Mouse (Mus musculus): Measurements from ENCODE around the gene Pde4a.
"Not testable (repeated sequence)": the region's sequence is repeated elsewhere in the genome, so short reads cannot be mapped to it uniquely, and the experiment has no call there.

Pde4a gene

DNA sequence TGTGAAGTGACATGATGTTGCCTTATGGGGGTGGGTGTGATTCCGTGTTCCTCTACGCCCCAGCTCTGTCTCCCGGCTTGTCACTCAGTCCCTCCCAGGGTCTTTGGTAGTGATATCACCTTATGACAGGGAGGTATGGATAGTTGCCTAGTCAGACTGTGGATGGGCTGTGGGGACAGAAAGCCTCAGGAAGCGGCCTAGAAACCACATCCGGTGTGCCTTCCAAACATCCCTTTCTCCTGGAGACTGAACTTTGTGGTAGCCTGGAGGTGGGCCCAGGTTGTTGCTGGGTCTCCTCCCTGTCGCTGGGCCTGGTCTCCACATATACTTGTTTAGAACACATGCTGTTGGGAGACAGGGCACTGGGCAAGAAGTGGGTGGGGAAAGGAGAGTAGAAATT, 17.9 kb downstream of the Pde4a start:
- DNase-seq (ENCODE audit: low spot score), result no peak

DNA sequence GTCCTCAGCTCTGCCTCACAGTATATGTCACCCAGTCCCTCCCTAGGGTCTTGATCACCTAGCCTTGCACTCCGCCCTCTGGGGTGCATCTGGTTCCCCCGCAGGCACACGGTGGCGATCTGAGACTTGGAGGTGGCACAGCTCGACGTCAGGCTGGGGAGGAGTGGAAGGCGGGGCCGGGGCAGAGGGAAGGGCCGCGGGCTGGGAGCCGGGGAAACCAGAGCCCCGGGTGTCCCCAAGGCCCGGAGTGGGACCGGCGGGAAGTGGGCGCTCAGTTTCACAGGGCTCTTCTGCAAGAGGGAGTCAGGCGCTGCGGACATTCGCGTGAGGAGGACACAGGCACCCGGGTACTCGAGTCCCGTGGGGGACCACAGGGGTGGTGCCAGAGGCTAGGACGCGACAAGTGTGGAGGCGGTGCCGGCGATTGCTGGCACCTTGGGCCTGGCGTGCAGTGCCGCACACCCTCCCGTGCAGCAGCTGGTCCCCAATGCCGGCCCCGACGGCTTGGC, 18.4 kb downstream of the Pde4a start:
- no peak for DNase-seq (ENCODE audit: low spot score)

DNA sequence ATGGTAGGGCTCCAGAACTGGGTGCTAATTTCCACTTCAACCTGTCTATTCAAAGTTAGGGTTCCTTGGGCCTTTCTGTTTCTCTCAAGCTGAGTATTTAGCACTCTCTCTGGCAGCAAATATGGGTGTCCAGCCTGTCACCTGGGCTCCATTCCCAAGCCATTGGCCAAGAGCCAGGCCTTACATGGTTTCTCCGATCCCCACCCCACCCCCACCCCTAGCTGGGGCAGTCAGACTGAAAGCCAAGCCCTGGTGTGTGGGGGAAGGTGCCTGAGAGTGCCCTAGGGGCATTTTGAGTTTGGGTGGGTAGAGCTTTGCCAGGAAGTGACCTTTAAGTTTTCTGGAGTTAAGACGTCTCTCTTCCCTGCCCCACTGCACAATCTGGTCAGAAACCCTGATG, 19.2 kb downstream of the Pde4a start:
- DNase-seq (ENCODE audit: low spot score), result no peak

DNA sequence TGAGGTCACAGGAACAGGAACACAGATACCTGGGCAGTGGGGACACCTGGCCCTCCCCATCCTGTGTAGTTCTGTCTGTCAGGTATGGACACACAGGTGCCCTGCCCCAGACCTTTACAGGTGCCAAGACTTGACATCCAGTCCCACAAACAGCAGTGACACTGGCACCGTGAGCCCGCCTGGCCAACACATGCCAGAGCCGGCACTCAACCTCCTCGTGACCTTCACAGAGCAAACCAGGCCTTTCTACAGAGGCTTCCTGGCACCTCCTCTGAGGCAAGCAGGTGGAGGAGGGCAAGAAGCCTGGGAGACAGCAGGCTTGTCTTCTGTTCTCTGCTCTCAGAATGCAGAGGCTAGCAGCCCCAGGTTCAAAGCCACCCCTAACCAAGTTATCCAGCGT, 19.9 kb downstream of the Pde4a start:
- no peak for DNase-seq (ENCODE audit: low spot score)

DNA sequence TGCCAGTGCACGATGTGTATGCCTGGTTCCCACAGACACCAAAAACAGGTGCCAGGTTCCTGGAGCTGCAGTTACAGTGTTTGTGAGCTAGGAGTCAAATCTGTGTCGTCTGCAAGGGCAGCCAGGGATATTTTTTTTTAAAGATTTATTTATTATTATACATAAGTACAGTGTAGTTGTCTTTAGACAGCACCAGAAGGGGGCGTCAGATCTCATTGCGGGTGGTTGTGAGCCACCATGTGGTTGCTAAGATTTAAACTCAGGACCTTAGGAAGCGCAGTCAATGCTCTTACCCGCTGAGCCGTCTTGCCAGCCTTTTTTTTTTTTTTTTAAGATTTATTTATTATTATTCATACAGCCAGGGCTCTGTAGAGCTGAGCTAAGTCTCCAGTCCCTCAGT, 24.4 kb downstream of the Pde4a start:
- no peak for DNase-seq (ENCODE audit: low spot score)

DNA sequence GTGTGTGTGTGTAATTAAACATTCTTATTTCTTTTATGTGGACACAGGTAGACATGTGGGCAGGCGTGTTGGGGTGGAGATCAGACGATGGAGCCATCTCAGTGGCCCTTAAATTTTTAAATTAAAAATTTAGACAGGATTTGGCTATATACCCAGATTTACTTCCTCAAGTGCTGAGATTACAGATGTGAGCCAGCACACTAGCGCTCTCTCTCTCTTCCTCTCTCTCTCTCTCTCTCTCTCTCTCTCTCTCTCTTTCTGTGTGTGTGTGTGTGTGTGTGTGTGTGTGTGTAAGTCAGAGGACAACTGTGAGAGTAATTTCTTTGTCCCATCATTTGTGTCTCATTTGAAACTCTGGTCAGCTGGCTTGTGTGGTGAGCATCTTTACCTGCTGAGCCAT, 25.2 kb downstream of the Pde4a start:
- DNase-seq (ENCODE audit: low spot score), result no peak

DNA sequence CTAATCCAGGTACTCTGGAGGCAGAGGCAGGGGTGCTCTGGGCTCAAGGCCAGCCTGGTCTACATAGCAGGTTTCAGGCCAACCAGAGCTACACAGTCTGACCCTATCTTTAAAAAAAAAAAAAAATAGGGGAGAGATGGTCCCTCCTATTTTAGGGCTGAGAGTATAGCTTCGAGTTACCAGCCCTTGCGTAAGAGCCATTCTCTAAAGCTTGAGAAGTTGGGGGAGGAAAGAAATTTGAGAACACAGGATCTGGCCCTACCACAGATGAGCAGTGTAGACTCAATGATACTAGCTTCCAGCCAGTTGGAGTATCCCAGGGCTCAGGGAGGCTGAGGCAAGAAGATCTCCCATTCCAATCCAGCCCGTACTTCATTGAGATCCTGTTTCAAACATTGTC, 28.3 kb downstream of the Pde4a start:
- no peak for DNase-seq (ENCODE audit: low spot score)

DNA sequence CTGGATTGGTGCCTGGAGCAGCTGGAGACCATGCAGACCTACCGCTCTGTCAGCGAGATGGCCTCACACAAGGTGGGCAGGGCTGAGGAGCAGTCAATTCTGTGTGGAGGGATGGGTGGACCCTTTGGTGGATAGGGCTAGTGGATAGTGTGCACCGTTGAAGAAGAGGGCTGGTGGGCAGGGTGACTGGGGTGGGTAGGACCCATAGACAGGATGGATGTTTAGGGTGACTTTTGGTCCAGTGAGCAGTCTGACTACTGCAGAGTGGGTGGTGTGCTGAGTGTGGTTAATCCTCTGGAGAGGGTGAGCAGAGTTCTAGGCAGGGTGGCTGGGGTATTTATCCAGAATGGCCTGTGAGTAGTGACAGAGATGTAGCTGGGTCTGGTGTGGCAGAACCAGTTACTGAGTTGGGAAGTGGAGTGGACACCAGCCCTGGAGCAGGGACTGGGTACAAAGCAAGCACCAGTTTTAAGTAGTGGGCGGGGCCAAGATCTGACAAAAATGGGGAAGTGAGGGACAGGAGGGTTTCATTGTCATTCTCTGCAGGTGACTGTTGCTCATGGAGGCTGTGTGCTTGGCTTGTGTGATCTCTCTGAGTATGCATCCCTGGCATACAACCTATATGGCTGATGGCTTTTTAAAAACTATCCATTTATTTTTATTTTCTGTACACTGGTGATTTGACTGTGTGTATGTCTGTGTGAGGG, 29.4 kb downstream of the Pde4a start:
- no peak for DNase-seq (ENCODE audit: low spot score)

DNA sequence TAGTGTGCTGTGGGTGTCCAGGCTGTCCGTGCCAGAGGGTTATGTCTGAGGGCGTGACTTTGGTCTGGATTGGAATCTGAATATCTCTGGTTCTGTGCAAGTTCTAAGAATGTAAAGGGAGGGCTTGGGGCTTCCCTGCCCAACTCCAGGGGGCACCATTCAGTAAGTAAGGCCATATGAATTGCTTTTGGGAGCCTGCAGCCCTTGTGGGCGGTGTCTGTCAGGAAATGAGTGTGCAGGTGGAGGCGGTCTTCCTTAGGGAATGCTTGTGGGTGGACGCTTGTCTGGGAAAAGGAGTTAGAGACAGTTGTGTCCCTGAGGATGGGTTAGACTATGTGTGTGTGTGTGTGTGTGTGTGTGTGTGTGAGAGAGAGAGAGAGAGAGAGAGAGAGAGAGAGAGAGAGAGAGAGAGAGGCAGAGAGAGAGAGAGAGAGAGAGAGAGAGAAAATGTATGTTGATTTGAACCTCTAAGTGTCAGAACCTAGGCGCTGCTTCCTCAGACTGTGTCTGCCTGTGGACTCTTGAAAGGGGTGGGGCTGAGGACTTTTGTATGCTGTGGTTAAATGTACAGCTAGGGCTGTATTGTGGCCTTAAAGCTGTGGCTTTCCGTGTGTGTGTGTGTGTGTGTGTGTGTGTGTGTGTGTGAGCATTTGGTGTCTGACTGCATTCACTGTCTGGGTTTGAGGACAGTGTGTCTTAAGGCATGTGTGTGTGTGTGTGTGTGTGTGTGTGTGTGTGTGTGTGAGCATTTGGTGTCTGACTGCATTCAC, 30.4 kb downstream of the Pde4a start:
- DNase-seq (ENCODE audit: low spot score), result not testable (repeated sequence)

DNA sequence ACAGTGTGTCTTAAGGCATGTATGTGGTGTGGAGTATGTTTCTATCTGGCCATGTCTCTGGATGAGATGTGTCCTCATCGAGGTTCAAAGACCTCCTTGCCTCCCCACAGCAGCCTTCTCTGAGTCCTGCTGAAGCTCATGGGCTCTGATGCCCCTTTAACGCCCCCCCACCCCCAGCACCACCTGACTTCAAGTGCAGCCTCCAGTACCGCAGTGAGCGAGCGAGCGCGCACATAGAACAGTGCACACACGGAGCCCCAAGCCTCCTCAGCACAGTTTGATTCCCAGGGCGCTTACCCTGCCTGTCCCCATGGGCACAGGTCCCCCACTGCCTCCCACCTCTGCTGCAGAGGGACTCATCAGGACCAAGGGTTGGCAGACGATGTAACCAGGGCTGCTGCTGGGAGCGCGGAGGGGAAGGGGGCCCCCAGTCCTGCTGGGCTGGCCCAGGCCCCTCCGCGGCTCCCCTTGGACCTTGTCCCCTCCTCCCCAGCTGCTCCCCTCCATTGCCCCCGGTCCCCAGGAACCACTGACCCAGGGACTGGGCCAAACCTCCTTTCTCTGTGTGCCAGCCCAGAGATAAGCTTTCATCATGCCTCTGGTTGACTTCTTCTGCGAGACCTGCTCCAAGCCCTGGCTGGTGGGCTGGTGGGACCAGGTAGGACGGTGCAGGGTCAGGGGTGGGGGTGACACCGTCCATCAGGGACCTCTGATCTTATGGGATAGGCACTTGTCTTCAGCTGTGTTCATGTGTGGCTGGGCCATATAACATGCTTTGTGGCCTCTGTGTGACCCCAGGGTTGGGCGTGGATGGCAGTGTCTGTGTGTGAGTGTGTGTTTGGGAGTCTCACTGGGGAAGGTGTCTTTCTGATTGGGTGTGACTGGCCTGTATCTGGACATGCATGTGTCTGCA, 31.3 kb downstream of the Pde4a start:
- no peak for DNase-seq (ENCODE audit: low spot score)

DNA sequence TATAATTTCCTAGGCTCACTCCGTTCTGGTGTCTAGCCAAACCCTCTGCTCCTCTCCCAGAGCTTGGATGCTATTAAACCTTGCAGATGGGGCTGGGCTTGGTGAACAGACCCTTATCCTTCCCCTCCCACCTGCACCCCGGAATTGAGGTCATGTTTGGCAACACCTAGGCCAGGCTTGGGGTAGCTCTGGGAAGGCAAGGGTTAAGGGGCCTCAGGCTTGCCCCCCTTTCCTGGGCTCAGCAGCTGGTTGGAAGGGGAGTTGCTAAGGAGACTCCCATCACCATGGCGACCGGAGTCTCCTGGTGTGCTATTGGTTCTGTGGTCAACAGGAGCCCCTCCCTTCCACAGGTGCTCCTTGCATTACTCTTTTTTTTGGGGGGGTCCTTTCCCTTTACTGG, 32.5 kb downstream of the Pde4a start:
- DNase-seq (ENCODE audit: low spot score), result no peak

DNA sequence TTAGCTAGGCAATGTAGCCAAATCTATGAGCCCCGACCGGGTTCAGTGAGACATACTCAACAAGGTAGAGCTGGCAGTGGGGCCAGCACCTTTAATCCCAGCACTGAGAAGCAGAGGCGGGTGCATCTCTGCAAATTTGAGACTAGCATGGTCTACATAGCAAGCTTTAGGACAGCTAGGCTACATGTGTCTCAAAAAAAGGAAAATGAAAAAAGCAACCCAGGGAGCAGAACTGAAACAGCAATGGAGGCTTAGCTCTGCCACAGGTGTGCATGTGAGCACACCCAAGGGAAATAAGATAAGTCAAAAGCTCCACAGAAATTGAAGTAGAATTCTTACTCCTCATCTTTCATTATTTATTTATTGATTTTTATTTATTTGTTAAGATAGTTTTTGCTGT, 33.4 kb downstream of the Pde4a start:
- DNase-seq (ENCODE audit: low spot score), result no peak

DNA sequence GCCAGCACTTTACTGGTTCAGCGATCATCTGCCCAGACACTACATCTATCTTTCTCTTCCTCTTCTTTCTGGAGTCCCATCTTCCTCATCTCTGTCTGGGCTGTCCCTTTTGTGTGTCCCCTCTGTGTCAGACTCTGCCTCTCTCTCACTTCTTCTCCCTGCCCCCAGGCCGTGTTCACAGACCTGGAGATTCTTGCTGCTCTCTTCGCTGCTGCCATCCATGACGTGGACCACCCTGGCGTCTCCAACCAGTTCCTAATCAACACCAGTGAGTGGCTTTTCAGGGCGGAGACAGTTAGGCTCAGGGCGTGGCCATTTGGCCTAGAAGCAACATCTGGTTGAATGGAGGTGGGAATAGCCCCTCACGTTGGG, 38.6 kb downstream of the Pde4a start:
- no peak for DNase-seq (ENCODE audit: low spot score)

DNA sequence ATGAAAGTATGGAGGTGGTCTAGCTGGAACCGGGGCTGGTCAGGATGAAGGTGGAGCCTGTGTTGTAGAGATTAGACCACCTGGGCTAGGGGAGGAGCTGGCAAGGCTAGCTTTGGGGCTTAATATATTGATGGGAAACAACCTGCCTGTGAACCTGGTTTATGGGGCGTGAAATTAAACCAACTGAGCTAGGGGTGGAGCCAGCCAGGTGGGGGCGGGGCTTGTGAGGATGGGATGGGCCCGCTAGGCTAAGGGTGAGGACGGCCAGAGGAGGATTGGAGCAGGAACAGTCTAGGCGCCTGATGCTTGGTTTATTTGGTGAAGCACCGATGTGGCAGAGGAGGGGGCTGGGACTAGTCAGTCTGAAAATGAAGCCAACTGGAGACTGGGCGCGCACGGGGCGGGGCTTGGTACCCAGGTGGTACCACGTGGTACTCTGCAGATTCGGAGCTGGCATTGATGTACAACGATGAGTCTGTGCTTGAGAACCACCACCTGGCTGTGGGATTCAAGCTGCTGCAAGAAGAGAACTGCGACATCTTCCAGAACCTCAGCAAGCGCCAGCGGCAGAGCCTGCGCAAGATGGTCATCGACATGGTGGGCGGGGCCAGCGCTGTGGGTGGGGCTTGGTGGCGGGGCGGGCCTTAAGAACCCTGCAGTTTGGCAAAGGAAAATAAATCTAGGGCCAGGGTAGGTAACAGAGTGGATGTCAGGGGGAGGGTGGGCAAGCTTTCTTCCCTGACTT, 39.2 kb downstream of the Pde4a start:
- DNase-seq (ENCODE audit: low spot score), result no peak

DNA sequence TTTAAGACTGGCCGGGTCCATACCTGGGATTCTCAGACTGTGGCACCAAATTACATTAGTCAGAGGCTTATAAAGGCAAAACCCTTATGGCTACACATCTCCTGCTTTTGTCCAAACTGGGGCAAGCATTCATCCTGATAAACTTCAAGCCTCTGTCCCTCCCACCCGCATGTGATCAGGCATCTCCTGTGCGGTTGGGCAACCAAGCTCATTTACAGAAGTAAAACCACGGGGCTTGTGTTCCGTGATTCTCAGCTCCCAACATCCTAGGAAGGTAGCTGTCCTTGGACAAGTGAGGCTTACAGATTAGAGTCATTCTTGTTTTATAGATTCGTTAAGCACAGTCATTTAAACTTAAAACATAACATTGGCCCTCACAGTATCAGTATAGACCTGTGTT, 41.3 kb downstream of the Pde4a start:
- no peak for DNase-seq (ENCODE audit: low spot score)

DNA sequence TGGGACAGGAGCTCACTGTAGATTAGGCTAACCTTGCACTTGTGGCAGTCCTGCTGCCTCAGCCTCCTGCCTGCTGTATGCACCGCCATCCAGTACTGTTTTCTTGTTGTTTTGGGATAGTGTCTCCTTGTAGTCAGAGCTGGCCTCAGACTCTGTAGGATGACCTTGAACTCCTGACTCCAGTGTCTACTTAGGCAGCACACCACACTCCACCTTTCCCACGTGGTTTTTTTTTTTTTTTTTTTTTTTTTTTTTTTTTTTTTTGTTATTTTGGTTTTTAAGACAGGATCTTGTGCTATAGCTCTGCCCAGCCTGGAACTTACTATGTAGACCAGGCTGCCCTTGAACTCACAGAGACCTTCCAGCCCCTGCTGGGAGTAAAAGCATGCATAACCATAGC, 43.1 kb downstream of the Pde4a start:
- DNase-seq (ENCODE audit: low spot score), result no peak

DNA sequence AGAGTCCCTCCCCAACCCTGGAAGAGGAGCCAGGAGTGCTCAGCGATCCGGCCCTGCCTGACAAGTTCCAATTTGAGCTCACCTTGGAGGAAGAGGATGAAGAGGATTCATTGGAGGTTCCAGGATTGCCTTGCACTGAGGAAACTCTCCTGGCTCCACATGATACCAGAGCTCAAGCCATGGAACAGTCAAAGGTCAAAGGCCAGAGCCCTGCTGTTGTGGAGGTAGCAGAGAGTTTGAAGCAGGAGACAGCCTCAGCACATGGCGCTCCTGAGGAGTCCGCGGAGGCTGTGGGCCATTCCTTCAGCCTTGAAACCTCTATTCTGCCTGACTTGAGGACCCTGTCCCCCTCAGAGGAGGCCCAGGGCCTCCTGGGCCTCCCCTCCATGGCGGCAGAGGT, 45.3 kb downstream of the Pde4a start:
- no peak for DNase-seq (ENCODE audit: low spot score)

DNA sequence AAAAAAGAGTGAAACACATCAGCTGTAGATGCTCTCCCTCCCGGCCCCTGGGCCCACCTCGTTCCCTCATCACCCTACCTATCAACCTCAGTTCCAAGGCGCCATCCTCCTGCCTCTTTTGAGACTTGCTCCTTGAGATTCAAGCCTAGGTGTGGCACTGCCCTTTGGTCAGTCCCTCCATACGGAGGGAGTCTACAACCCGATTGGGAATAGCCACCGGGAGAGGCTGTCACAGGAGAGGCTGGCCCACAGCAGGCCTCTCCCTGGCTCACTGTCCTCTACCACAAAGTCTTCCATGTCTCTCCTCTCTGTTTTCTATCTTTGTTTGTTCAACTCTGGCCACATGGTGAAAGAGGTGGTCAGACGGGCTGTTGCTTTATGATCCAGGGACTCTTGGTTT, 46.1 kb downstream of the Pde4a start:
- no peak for DNase-seq (ENCODE audit: low spot score)

DNA sequence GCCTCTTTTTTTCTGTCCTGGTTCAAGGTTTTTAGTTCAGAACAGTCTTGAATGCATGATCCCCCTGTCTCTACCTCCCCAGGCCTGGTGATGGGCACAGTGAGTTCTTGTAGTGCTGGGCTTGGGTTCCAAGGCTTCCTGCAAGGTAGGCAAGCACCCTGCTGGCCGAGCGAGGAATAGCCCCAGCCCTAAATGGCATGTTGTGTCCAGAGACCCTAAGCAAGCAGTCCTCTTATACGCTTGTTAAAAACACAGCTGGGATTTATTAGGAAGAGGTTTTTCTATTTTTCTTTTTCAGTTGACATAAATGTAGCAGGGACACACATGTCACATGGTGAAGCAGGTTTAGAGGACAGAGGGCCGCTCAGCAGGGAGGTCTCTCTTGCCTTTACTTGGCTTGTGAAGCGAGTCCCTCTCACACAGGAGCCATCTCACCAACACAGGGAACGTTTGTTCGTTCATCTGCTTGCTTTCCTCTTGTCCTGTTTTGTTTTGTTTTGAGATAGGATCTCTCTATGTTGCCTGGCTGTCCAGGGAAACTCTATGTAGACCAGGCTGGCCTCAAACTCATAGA, 48.2 kb downstream of the Pde4a start:
- DNase-seq (ENCODE audit: low spot score), result no peak

DNA sequence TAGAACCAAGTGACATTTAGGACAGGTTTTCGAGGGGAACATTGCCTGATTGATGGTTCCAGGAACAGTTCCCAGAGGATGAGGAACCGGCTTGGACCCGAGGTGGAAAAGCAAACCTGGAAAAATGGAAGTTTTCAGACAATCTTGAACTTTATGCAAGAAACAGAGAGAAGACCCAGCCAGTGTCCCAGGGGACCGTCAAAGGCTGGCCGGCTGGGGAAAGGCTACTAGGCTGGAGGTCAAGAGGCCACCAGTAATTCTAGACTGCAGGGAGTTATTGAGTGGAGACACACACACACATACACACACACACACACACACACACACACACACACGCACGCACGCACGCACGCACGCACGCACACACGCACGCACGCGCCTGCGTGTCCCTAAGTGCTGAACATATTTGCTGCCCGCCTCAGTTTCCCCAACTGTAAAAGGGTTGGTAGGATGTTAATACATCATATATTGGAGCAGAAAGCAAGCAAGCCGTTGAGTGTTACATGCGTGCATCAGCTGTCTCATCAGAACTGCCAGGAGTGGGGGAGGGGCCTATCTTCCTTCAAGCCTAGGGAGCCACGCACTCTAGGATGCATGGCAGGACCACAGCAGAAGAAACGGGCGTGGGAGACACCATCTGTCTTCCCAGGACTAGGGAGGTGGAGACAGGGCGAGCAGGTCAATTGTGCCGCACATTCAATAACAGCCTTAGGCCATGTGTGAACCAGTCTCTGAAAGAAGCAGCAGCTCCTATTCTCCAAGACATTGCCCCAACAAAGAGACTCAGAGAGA, 50.7 kb downstream of the Pde4a start:
- DNase-seq (ENCODE audit: low spot score), result no peak

DNA sequence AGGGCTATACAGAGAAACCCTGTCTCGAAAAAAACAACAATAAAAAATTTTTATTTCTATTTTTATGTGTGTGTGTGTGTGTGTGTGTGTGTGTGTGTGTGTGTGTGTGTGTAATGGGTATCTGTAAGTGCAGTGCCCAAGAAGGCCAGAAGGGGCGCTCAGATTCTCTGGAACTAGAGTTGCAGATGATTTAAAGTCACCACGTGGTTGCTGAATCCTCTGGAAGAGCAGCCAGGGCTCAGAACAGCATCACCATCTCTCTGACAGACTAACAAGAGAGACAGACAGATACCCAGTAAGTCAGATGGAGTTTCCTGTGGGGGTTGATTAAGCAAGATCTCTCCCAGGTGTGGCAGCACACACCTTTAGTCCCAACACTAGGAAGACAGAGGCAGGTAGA, 54.3 kb downstream of the Pde4a start:
- DNase-seq (ENCODE audit: low spot score), result no peak

Measured in urinary bladder, postnatal 10 days (tissue).